Mouse (Mus musculus) MEL (cell line): ENCODE measurements around the gene Pan2. TPM values are rescaled to one million over a fixed set of nuclear protein-coding genes. Genes with fewer than 3 reads are reported as not detected.
A peak's percentile ranks its signal among the peaks of the same experiment; 100 is the strongest.

Experiments
- DNase-seq: peaks from one replicate; pipeline ENCODE4 v3.0.0; 2011; ENCODE audit warnings: low read depth, low spot score
- H3K27ac ChIP-seq: 2 replicates; pipeline ENCODE4 v1.5.1; 2012; ENCODE audit warnings: low read depth, mild to moderate bottlenecking, control low read depth, low read length, moderate library complexity; ENCODE audit not compliant: control insufficient read depth
- H3K27me3 ChIP-seq, 2 experiments: fragments of 150-350 bp in 1 of 2; sonication (generic) in 1 of 2; 2 replicates each; pipeline ENCODE4 v1.6.1; 2012; ENCODE audit warnings: low read length in 2 of 2, mild to moderate bottlenecking in 2 of 2, improper control_type of control experiment in 1 of 2, moderate library complexity in 1 of 2; ENCODE audit not compliant: insufficient read depth in 2 of 2, control insufficient read depth in 1 of 2
- H3K36me3 ChIP-seq, 2 experiments: 2 replicates each; pipeline ENCODE4 v1.6.1; 2012 to 2014; ENCODE audit warnings: low read length in 2 of 2, improper control_type of control experiment in 1 of 2, inconsistent platforms in 1 of 2, mild to moderate bottlenecking in 1 of 2; ENCODE audit not compliant: insufficient read depth in 2 of 2, control insufficient read depth in 1 of 2
- H3K4me1 ChIP-seq, 2 experiments: fragments of 150-350 bp in 1 of 2; sonication (generic) in 1 of 2; 2 replicates each; pipeline ENCODE4 v1.6.1; 2012; ENCODE audit warnings: low read length in 2 of 2, improper control_type of control experiment in 1 of 2, mild to moderate bottlenecking in 1 of 2; ENCODE audit not compliant: insufficient read depth in 2 of 2, control insufficient read depth in 1 of 2
- H3K4me3 ChIP-seq, 2 experiments: fragments of 150-350 bp in 1 of 2; sonication (generic) in 1 of 2; 2 replicates each; pipeline ENCODE4 v1.5.1; 2012; ENCODE audit warnings: low read depth in 2 of 2, low read length in 2 of 2, mild to moderate bottlenecking in 2 of 2, moderate library complexity in 2 of 2, control low read depth in 1 of 2, improper control_type of control experiment in 1 of 2; ENCODE audit not compliant: control insufficient read depth in 1 of 2, insufficient read depth in 1 of 2
- H3K79me2 ChIP-seq: 2 replicates; pipeline ENCODE4 v1.6.1; 2012; ENCODE audit warnings: mild to moderate bottlenecking, low read length, moderate library complexity; ENCODE audit not compliant: control insufficient read depth, poor library complexity, insufficient read depth
- H3K9ac ChIP-seq: 2 replicates; pipeline ENCODE4 v1.6.1; 2012; ENCODE audit warnings: low read depth, mild to moderate bottlenecking, control low read depth, low read length, moderate library complexity; ENCODE audit not compliant: control insufficient read depth, poor library complexity, severe bottlenecking
- H3K9me3 ChIP-seq: fragments of 150-350 bp; sonication (generic); replicated peaks from 2 replicates; pipeline ENCODE4 v1.6.1; 2012; ENCODE audit warnings: mild to moderate bottlenecking, low read length, improper control_type of control experiment, moderate library complexity; ENCODE audit not compliant: insufficient read depth
- CHD2 ChIP-seq: IDR thresholded peaks from 2 replicates; pipeline ENCODE4 v1.6.1; 2011; ENCODE audit warnings: low read length, improper control_type of control experiment
- CTCF ChIP-seq, 3 experiments: IDR thresholded peaks in 2 of 3; conservative IDR thresholded peaks in 1 of 3; 2 replicates each; pipeline ENCODE4 v1.5.1; 2011 to 2012; ENCODE audit warnings: low read length in 3 of 3, low read depth in 2 of 3, mild to moderate bottlenecking in 2 of 3, improper control_type of control experiment in 1 of 3, inconsistent platforms in 1 of 3, mixed read lengths in 1 of 3, moderate library complexity in 1 of 3; ENCODE audit not compliant: control insufficient read depth in 1 of 3, insufficient read depth in 1 of 3, poor library complexity in 1 of 3, severe bottlenecking in 1 of 3
- E2F4 ChIP-seq: IDR thresholded peaks from 2 replicates; pipeline ENCODE4 v1.6.1; 2011; ENCODE audit warnings: low read depth, low read length, improper control_type of control experiment, borderline replicate concordance
- ELF1 ChIP-seq: IDR thresholded peaks from 2 replicates; pipeline ENCODE4 v1.6.1; 2014; ENCODE audit warnings: low read depth, mild to moderate bottlenecking, inconsistent platforms, low read length, improper control_type of control experiment, moderate library complexity
- EP300 ChIP-seq, 2 experiments: IDR thresholded peaks; 2 replicates each; pipeline ENCODE4 v1.6.1; 2011; ENCODE audit warnings: improper control_type of control experiment in 2 of 2, low read length in 2 of 2, low read depth in 1 of 2, mild to moderate bottlenecking in 1 of 2
- ETS1 ChIP-seq: IDR thresholded peaks from 2 replicates; pipeline ENCODE4 v1.6.1; 2012; ENCODE audit warnings: low read depth, mild to moderate bottlenecking, inconsistent platforms, low read length, improper control_type of control experiment, moderate library complexity
- GATA1 ChIP-seq: IDR thresholded peaks from 2 replicates; pipeline ENCODE4 v1.6.1; 2011; ENCODE audit warnings: low read depth, low read length, improper control_type of control experiment
- HCFC1 ChIP-seq: IDR thresholded peaks from 2 replicates; pipeline ENCODE4 v1.6.1; 2012; ENCODE audit warnings: low read depth, mild to moderate bottlenecking, inconsistent platforms, low read length, improper control_type of control experiment, moderate library complexity
- JUND ChIP-seq: IDR thresholded peaks from 2 replicates; pipeline ENCODE4 v1.6.1; 2011; ENCODE audit warnings: low read depth, mild to moderate bottlenecking, improper control_type of control experiment, low read length
- MAX ChIP-seq: IDR thresholded peaks from 2 replicates; pipeline ENCODE4 v1.6.1; 2011; ENCODE audit warnings: low read length, improper control_type of control experiment
- MXI1 ChIP-seq: IDR thresholded peaks from 2 replicates; pipeline ENCODE4 v1.6.1; 2011; ENCODE audit warnings: mild to moderate bottlenecking, low read depth, low read length, improper control_type of control experiment
- MYC ChIP-seq: IDR thresholded peaks from 2 replicates; pipeline ENCODE4 v1.6.1; 2011; ENCODE audit warnings: low read depth, mild to moderate bottlenecking, low read length, improper control_type of control experiment, moderate library complexity
- POLR2AphosphoS2 ChIP-seq: IDR thresholded peaks from 2 replicates; pipeline ENCODE4 v1.6.1; 2011; ENCODE audit warnings: low read length, improper control_type of control experiment
- POLR2AphosphoS5 ChIP-seq: IDR thresholded peaks from 2 replicates; pipeline ENCODE4 v1.6.1; 2012; ENCODE audit warnings: low read depth, borderline replicate concordance, mild to moderate bottlenecking, inconsistent platforms, low read length, moderate library complexity, mixed read lengths
- RAD21 ChIP-seq: IDR thresholded peaks from 2 replicates; pipeline ENCODE4 v1.6.1; 2011; ENCODE audit warnings: mild to moderate bottlenecking, low read depth, low read length, improper control_type of control experiment
- TAL1 ChIP-seq: IDR thresholded peaks from 2 replicates; pipeline ENCODE4 v1.6.1; 2012; ENCODE audit warnings: mild to moderate bottlenecking, inconsistent platforms, low read length, moderate library complexity, mixed read lengths
- TBP ChIP-seq: IDR thresholded peaks from 2 replicates; pipeline ENCODE4 v1.8.0; 2011; ENCODE audit warnings: low read depth, low read length, improper control_type of control experiment
- USF1 ChIP-seq: IDR thresholded peaks from 2 replicates; pipeline ENCODE4 v1.6.1; 2014; ENCODE audit warnings: low read depth, mild to moderate bottlenecking, inconsistent platforms, low read length, improper control_type of control experiment, moderate library complexity
- ZNF384 ChIP-seq: IDR thresholded peaks from 2 replicates; pipeline ENCODE4 v1.6.1; 2012; ENCODE audit warnings: low read depth, mild to moderate bottlenecking, inconsistent platforms, low read length, improper control_type of control experiment
- polyA plus RNA-seq, 2 experiments: library from polyadenylated mRNA; stranded (reverse) in 1 of 2; unstranded in 1 of 2; fragments of >175 nt in 1 of 2; fragments of >200 nt in 1 of 2; gene quantifications; 2 replicates each; pipeline versions ENCODE4 v1.2.1 to v1.2.4; 2012; ENCODE audit warnings: low replicate concordance in 2 of 2, low read depth in 1 of 2; ENCODE audit not compliant: insufficient read length in 2 of 2, insufficient read depth in 1 of 2, missing spikeins in 1 of 2
- total RNA-seq: library from RNA; depleted of rRNA; stranded (reverse); fragments of 300-350 nt; gene quantifications from 2 replicates; pipeline ENCODE4 v1.2.3, GENCODE M21; 2012

The Pan2 gene
- total and polyA plus RNA-seq, 3 experiments = 6.8 to 28.6 TPM; not detected in 1

- Histone ChIP-seq H3K79me2 (no peaks in the 10 kb centered on the region), H3K9ac (no peak overlapping the region), H3K27me3 (no peaks in the 10 kb centered on the region)
- TF ChIP-seq RAD21 (no peak), POLR2AphosphoS5 (no peak), GATA1 (no peak), HCFC1 (no peak), USF1 (no peak), POLR2AphosphoS2 (no peak), MYC (no peak), ELF1 (no peak), E2F4 (no peak)
- TF ChIP-seq, all 39 proteins: peak for 0
- peaks cover 3 to 10% of the 10 kb centered on the region in 2 experiments; a peak in 3 of 4 replicates for H3K36me3 ChIP-seq
- H3K4me1 ChIP-seq = peaks cover 3 to 10% of the 10 kb centered on the region in 2 experiments
- no peak for DNase-seq
- no peak overlapping the region for H3K4me3 ChIP-seq
- H3K9me3 ChIP-seq = no peaks in the 10 kb centered on the region
- no peak overlapping the region for H3K27ac ChIP-seq
Measured at GRCm38 (mm10) chr10:128310902-128311301, 7.8 kb downstream of the Pan2 start.

GRCm38 (mm10) chr10:128315578-128315977, 12.4 kb downstream of the Pan2 start:
- H3K4me1 ChIP-seq = peaks cover 3 to 10% of the 10 kb centered on the region in 2 experiments
- H3K27ac ChIP-seq = peak overlapping the region; percentile 30; the same call in 1 of the 2 replicates
- peak; percentile 71 for DNase-seq
- no peaks in the 10 kb centered on the region for H3K9me3 ChIP-seq
- TF ChIP-seq TAL1 (peak; percentile 26), CHD2 (no peak), EP300 (IDR thresholded peaks at IDR 0.05; ENCODE audit: low read depth in 1 of 2, low read length in 2 of 2) (peak; percentile 65 to 73), ETS1 (no peak), GATA1 (peak; percentile 59), MXI1 (no peak), ZNF384 (no peak), JUND (peak; percentile 71; the same call in 1 of the 2 replicates), MAX (no peak), CTCF (IDR thresholded peaks at IDR 0.05 in 2 of 3, conservative IDR thresholded peaks at IDR 0.05 in 1 of 3; ENCODE audit: control insufficient read depth in 1 of 3, insufficient read depth in 1 of 3, low read depth in 2 of 3, low read length in 3 of 3, poor library complexity in 1 of 3, severe bottlenecking in 1 of 3) (no peak), TBP (no peak)
- no peaks in the 10 kb centered on the region for H3K79me2 ChIP-seq
- H3K27me3 ChIP-seq = no peaks in the 10 kb centered on the region
- no peak overlapping the region for H3K4me3 ChIP-seq
- 0 out of 2 replicates have a peak overlapping the region, but pooled peaks have one; percentile 0 for H3K9ac ChIP-seq
- H3K36me3 ChIP-seq = peaks cover 3 to 10% of the 10 kb centered on the region in 2 experiments; a peak in 3 of 4 replicates
